Mouse (Mus musculus): ENCODE measurements around the gene Hpse. TPM values are rescaled to one million over a fixed set of nuclear protein-coding genes. Genes with fewer than 3 reads are reported as not detected.

Gene Hpse
- polyA plus RNA-seq, 1 experiment from 2014 or later, result 0.55 TPM

- Histone ChIP-seq H3K27ac (replicated peaks; ENCODE audit: low read depth, low read length) (no peak overlapping the region), H3K9me3 (ENCODE audit: control insufficient read depth, low read length) (no peaks in the 10 kb centered on the region), H3K27me3 (ENCODE audit: control insufficient read depth, insufficient read depth, low read length) (no peaks in the 10 kb centered on the region), H3K4me3 (replicated peaks; ENCODE audit: low read depth, low read length) (no peak overlapping the region), H3K4me2 (ENCODE audit: low read length) (no peak overlapping the region), H3K9ac (replicated peaks; ENCODE audit: low read length) (no peak overlapping the region), H3K36me3 (ENCODE audit: control insufficient read depth, insufficient read depth, low read length) (no peaks in the 10 kb centered on the region), H3K4me1 (ENCODE audit: control insufficient read depth, insufficient read depth, low read length) (no peaks in the 10 kb centered on the region)
- DNase-seq (peak; percentile 9), ATAC-seq (ENCODE audit: low FRiP score, low TSS enrichment) (no peak)
- WGBS, result 79% methylated on average over 12 of the region's 12 CpGs
Observed at GRCm38 (mm10) chr5:100643253-100643990, 76.1 kb downstream of the Hpse start.

- no peak for DNase-seq
- Histone ChIP-seq H3K27ac (replicated peaks; ENCODE audit: low read depth, low read length) (no peak overlapping the region), H3K9ac (replicated peaks; ENCODE audit: low read length) (no peak overlapping the region), H3K27me3 (ENCODE audit: control insufficient read depth, insufficient read depth, low read length) (no peaks in the 10 kb centered on the region), H3K4me3 (replicated peaks; ENCODE audit: low read depth, low read length) (no peak overlapping the region), H3K4me1 (ENCODE audit: control insufficient read depth, insufficient read depth, low read length) (no peaks in the 10 kb centered on the region), H3K4me2 (ENCODE audit: low read length) (no peak overlapping the region), H3K9me3 (ENCODE audit: control insufficient read depth, low read length) (no peaks in the 10 kb centered on the region), H3K36me3 (ENCODE audit: control insufficient read depth, insufficient read depth, low read length) (no peaks in the 10 kb centered on the region)
- ATAC-seq (ENCODE audit: low FRiP score, low TSS enrichment), result no peak
- WGBS, result 91% methylated on average over 5 of the region's 5 CpGs
Observed at GRCm38 (mm10) chr5:100642316-100642715, 77.2 kb downstream of the Hpse start.

- H3K4me1 ChIP-seq (ENCODE audit: control insufficient read depth, insufficient read depth, low read length), result no peaks in the 10 kb centered on the region
- H3K4me2 ChIP-seq (ENCODE audit: low read length), result no peak overlapping the region
- no peak overlapping the region for H3K9ac ChIP-seq (replicated peaks; ENCODE audit: low read length)
- DNase-seq (no peak), ATAC-seq (ENCODE audit: low FRiP score, low TSS enrichment) (no peak)
- H3K9me3 ChIP-seq (ENCODE audit: control insufficient read depth, low read length), result no peaks in the 10 kb centered on the region
- H3K27me3 ChIP-seq (ENCODE audit: control insufficient read depth, insufficient read depth, low read length), result no peaks in the 10 kb centered on the region
- H3K27ac ChIP-seq (replicated peaks; ENCODE audit: low read depth, low read length), result no peak overlapping the region
- no peaks in the 10 kb centered on the region for H3K36me3 ChIP-seq (ENCODE audit: control insufficient read depth, insufficient read depth, low read length)
- 87% methylated on average over 8 of the region's 8 CpGs for WGBS
- H3K4me3 ChIP-seq (replicated peaks; ENCODE audit: low read depth, low read length), result no peak overlapping the region
Observed at GRCm38 (mm10) chr5:100638483-100638882, 81.0 kb downstream of the Hpse start.

- no peak overlapping the region for H3K27ac ChIP-seq (replicated peaks; ENCODE audit: low read depth, low read length)
- 77% methylated on average over 8 of the region's 8 CpGs for WGBS
- H3K9me3 ChIP-seq (ENCODE audit: control insufficient read depth, low read length), result no peaks in the 10 kb centered on the region
- no peaks in the 10 kb centered on the region for H3K36me3 ChIP-seq (ENCODE audit: control insufficient read depth, insufficient read depth, low read length)
- no peak overlapping the region for H3K9ac ChIP-seq (replicated peaks; ENCODE audit: low read length)
- H3K4me3 ChIP-seq (replicated peaks; ENCODE audit: low read depth, low read length), result no peak overlapping the region
- no peak overlapping the region for H3K4me2 ChIP-seq (ENCODE audit: low read length)
- ATAC-seq (ENCODE audit: low FRiP score, low TSS enrichment) (no peak), DNase-seq (no peak)
- H3K27me3 ChIP-seq (ENCODE audit: control insufficient read depth, insufficient read depth, low read length), result no peaks in the 10 kb centered on the region
- no peaks in the 10 kb centered on the region for H3K4me1 ChIP-seq (ENCODE audit: control insufficient read depth, insufficient read depth, low read length)
Observed at GRCm38 (mm10) chr5:100636794-100637544, 82.5 kb downstream of the Hpse start.

GRCm38 (mm10) chr5:100635908-100636307 is 83.6 kb downstream of the Hpse start:
- Histone ChIP-seq H3K4me3 (replicated peaks; ENCODE audit: low read depth, low read length) (no peak overlapping the region), H3K9me3 (ENCODE audit: control insufficient read depth, low read length) (no peaks in the 10 kb centered on the region), H3K4me1 (ENCODE audit: control insufficient read depth, insufficient read depth, low read length) (no peaks in the 10 kb centered on the region), H3K36me3 (ENCODE audit: control insufficient read depth, insufficient read depth, low read length) (no peaks in the 10 kb centered on the region), H3K27ac (replicated peaks; ENCODE audit: low read depth, low read length) (no peak overlapping the region), H3K9ac (replicated peaks; ENCODE audit: low read length) (no peak overlapping the region), H3K27me3 (ENCODE audit: control insufficient read depth, insufficient read depth, low read length) (no peaks in the 10 kb centered on the region), H3K4me2 (ENCODE audit: low read length) (no peak overlapping the region)
- 95% methylated on average over 4 of the region's 4 CpGs for WGBS
- no peak for ATAC-seq (ENCODE audit: low FRiP score, low TSS enrichment)
- no peak for DNase-seq

GRCm38 (mm10) chr5:100634885-100635478 is 84.5 kb downstream of the Hpse start:
- Histone ChIP-seq H3K27me3 (ENCODE audit: control insufficient read depth, insufficient read depth, low read length) (no peaks in the 10 kb centered on the region), H3K9ac (replicated peaks; ENCODE audit: low read length) (no peak overlapping the region), H3K36me3 (ENCODE audit: control insufficient read depth, insufficient read depth, low read length) (no peaks in the 10 kb centered on the region), H3K27ac (replicated peaks; ENCODE audit: low read depth, low read length) (no peak overlapping the region), H3K4me2 (ENCODE audit: low read length) (no peak overlapping the region), H3K4me3 (replicated peaks; ENCODE audit: low read depth, low read length) (no peak overlapping the region), H3K4me1 (ENCODE audit: control insufficient read depth, insufficient read depth, low read length) (no peaks in the 10 kb centered on the region), H3K9me3 (ENCODE audit: control insufficient read depth, low read length) (no peaks in the 10 kb centered on the region)
- WGBS, result 88% methylated on average over 8 of the region's 8 CpGs
- ATAC-seq (ENCODE audit: low FRiP score, low TSS enrichment) (no peak), DNase-seq (no peak)

GRCm38 (mm10) chr5:100632540-100633129 is 86.9 kb downstream of the Hpse start:
- Histone ChIP-seq H3K9ac (replicated peaks; ENCODE audit: low read length) (no peak overlapping the region), H3K36me3 (ENCODE audit: control insufficient read depth, insufficient read depth, low read length) (no peaks in the 10 kb centered on the region), H3K9me3 (ENCODE audit: control insufficient read depth, low read length) (no peaks in the 10 kb centered on the region), H3K27me3 (ENCODE audit: control insufficient read depth, insufficient read depth, low read length) (no peaks in the 10 kb centered on the region), H3K4me1 (ENCODE audit: control insufficient read depth, insufficient read depth, low read length) (no peaks in the 10 kb centered on the region), H3K4me2 (ENCODE audit: low read length) (no peak overlapping the region), H3K27ac (replicated peaks; ENCODE audit: low read depth, low read length) (no peak overlapping the region), H3K4me3 (replicated peaks; ENCODE audit: low read depth, low read length) (no peak overlapping the region)
- no peak for ATAC-seq (ENCODE audit: low FRiP score, low TSS enrichment)
- DNase-seq, result no peak
- 92% methylated on average over 8 of the region's 8 CpGs for WGBS

All from midbrain, embryonic 14.5 days (tissue).